Mouse (Mus musculus) ES-Bruce4 (cell line): ENCODE data around the gene Epdr1.

ENCODE experiments used
- EP300 ChIP-seq: IDR thresholded peaks from 2 replicates; pipeline ENCODE4 v1.6.1; 2011; ENCODE audit warnings: low read depth, low read length; ENCODE audit not compliant: insufficient read depth
- POLR2A ChIP-seq: IDR thresholded peaks from one replicate; pipeline ENCODE4 v1.8.1; 2011; ENCODE audit warnings: low read length; ENCODE audit not compliant: insufficient read depth

- no peak for TF ChIP-seq EP300
- no peak for TF ChIP-seq POLR2A
Observed at GRCm38 (mm10) chr13:19640203-19640851, 20.6 kb upstream of the Epdr1 start.
